In genomic region chr9:69291451-69291850, GRCm38 (mm10) we compare ENCODE assay signal across 8 mouse cellular contexts.
A peak's percentile ranks its signal among the peaks of the same experiment; 100 is the strongest.
DNase-seq lines count a peak whose midpoint lies in the region; ATAC-seq lines count a peak whose summit lies in the region.

No protein-coding gene starts in this region.

- H3K4me2 ChIP-seq in heart, embryonic 12.5 days, result peak overlapping the region; percentile 96
- H3K4me2 ChIP-seq in hindbrain, embryonic 11.5 days (replicated peaks; ENCODE audit: low read depth, low read length), result peak overlapping the region; percentile 99

- H3K36me3 ChIP-seq in heart, embryonic 12.5 days, result no peaks in the 10 kb centered on the region
- H3K36me3 ChIP-seq in hindbrain, embryonic 11.5 days (ENCODE audit: control insufficient read depth, insufficient read depth, low read length), result no peaks in the 10 kb centered on the region
- H3K36me3 ChIP-seq in midbrain, embryonic 10.5 days, result no peaks in the 10 kb centered on the region

- peak overlapping the region; percentile 81 for H3K4me3 ChIP-seq in heart, embryonic 12.5 days
- H3K4me3 ChIP-seq in brown adipose tissue, adult 24 weeks (ENCODE audit: insufficient read depth, low read depth, low read length), result peak overlapping the region; percentile 89
- peak overlapping the region; percentile 79 for H3K4me3 ChIP-seq in hindbrain, embryonic 11.5 days (ENCODE audit: low read depth, low read length)
- peak overlapping the region; percentile 80 for H3K4me3 ChIP-seq in midbrain, embryonic 10.5 days

- H3K9me3 ChIP-seq in heart, embryonic 12.5 days (replicated peaks), result no peaks in the 10 kb centered on the region
- no peaks in the 10 kb centered on the region for H3K9me3 ChIP-seq in hindbrain, embryonic 11.5 days (ENCODE audit: control insufficient read depth, low read length)
- no peaks in the 10 kb centered on the region for H3K9me3 ChIP-seq in midbrain, embryonic 10.5 days (replicated peaks)

- H3K27me3 ChIP-seq in heart, embryonic 12.5 days (replicated peaks), result peaks cover 13% of the 10 kb centered on the region
- peaks cover 18% of the 10 kb centered on the region for H3K27me3 ChIP-seq in hindbrain, embryonic 11.5 days (ENCODE audit: control insufficient read depth, insufficient read depth, low read length)
- peaks cover 65% of the 10 kb centered on the region for H3K27me3 ChIP-seq in midbrain, embryonic 10.5 days (ENCODE audit: low read depth, poor library complexity, severe bottlenecking)

- 15% methylated on average over 13 of the region's 13 CpGs for WGBS in heart, embryonic 12.5 days
- WGBS in hindbrain, embryonic 11.5 days, result 8% methylated on average over 13 of the region's 13 CpGs
- WGBS in midbrain, embryonic 10.5 days, result 9% methylated on average over 13 of the region's 13 CpGs

- intact Hi-C loops in heart, postnatal 36 days (cut with DNase I), result loop anchor here (10.0 kb wide), 1 partner anchor 1277 kb away; no protein-coding TSS in a partner anchor

- DNase-seq in heart, postnatal 36 days, result no peak
- DNase-seq in hindbrain, embryonic 11.5 days (ENCODE audit: low spot score), result no peak
- DNase-seq in midbrain, embryonic 10.5 days (ENCODE audit: low spot score), result no peak
- no peak for DNase-seq in cerebellum, adult 11 months
- DNase-seq in ovary, postnatal 10 days (ENCODE audit: low spot score), result no peak
- no peak for DNase-seq in spleen, postnatal 4 days (ENCODE audit: low spot score in 2 of 2)

- H3K27ac ChIP-seq in heart, embryonic 12.5 days (ENCODE audit: poor library complexity, severe bottlenecking), result no peak overlapping the region
- H3K27ac ChIP-seq in brown adipose tissue, adult 24 weeks (replicated peaks; ENCODE audit: low read depth, low read length), result no peak overlapping the region
- H3K27ac ChIP-seq in hindbrain, embryonic 11.5 days (ENCODE audit: low read depth, low read length), result no peak overlapping the region
- H3K27ac ChIP-seq in midbrain, embryonic 10.5 days (replicated peaks), result no peak overlapping the region

- ATAC-seq in heart, embryonic 12.5 days (ENCODE audit: insufficient number of reproducible peaks, low FRiP score), result no peak
- no peak for ATAC-seq in hindbrain, embryonic 11.5 days (ENCODE audit: low FRiP score)

- peak overlapping the region; percentile 84; the same call in 1 of the 2 replicates for H3K9ac ChIP-seq in heart, embryonic 12.5 days
- H3K9ac ChIP-seq in hindbrain, embryonic 11.5 days (ENCODE audit: low read depth, low read length), result no peak overlapping the region

- H3K4me1 ChIP-seq in heart, embryonic 12.5 days (replicated peaks), result peaks cover 17% of the 10 kb centered on the region
- no peaks in the 10 kb centered on the region for H3K4me1 ChIP-seq in brown adipose tissue, adult 24 weeks (ENCODE audit: control insufficient read depth, insufficient read depth, insufficient read length, low read length)
- H3K4me1 ChIP-seq in hindbrain, embryonic 11.5 days (replicated peaks; ENCODE audit: control insufficient read depth, insufficient read depth, low read length), result peaks cover 3% of the 10 kb centered on the region; the same call in 1 of the 2 replicates
- peaks cover 37% of the 10 kb centered on the region for H3K4me1 ChIP-seq in midbrain, embryonic 10.5 days
